Mouse (Mus musculus) kidney, adult 2 months (tissue): ENCODE results near the gene Tfb2m. TPM values are rescaled to one million over a fixed set of nuclear protein-coding genes. Genes with fewer than 3 reads are reported as not detected.

ENCODE experiments used
- DNase-seq: peaks from one replicate; pipeline ENCODE4 v3.0.0; 2021
- H3K27ac ChIP-seq: fragments of 200-500 bp; 2 replicates; pipeline ENCODE4 v1.5.1; 2012; ENCODE audit warnings: low read depth, low read length, control low read depth, inconsistent platforms; ENCODE audit not compliant: insufficient read depth
- H3K27me3 ChIP-seq: fragments of 200-500 bp; replicated peaks from 2 replicates; pipeline ENCODE4 v1.6.1; 2012; ENCODE audit warnings: mild to moderate bottlenecking, moderate library complexity, low read length, inconsistent platforms; ENCODE audit not compliant: control insufficient read depth, insufficient read depth
- H3K36me3 ChIP-seq: fragments of 200-500 bp; 2 replicates; pipeline ENCODE4 v1.6.1; 2012; ENCODE audit warnings: mild to moderate bottlenecking, moderate library complexity, low read length, inconsistent platforms; ENCODE audit not compliant: control insufficient read depth, insufficient read depth
- H3K4me1 ChIP-seq: fragments of 200-500 bp; 2 replicates; pipeline ENCODE4 v1.6.1; 2011; ENCODE audit warnings: low read length; ENCODE audit not compliant: control insufficient read depth, insufficient read depth
- H3K4me3 ChIP-seq: fragments of 200-500 bp; 2 replicates; pipeline ENCODE4 v1.5.1; 2011; ENCODE audit warnings: mild to moderate bottlenecking, low read depth, low read length, control low read depth; ENCODE audit not compliant: insufficient read depth
- CTCF ChIP-seq: fragments of 200-500 bp; conservative IDR thresholded peaks from 2 replicates; pipeline ENCODE4 v1.5.1; 2011; ENCODE audit warnings: low read depth, mild to moderate bottlenecking, control low read depth, low read length, moderate library complexity, mixed read lengths; ENCODE audit not compliant: insufficient read depth, insufficient read length
- POLR2A ChIP-seq: fragments of 200-500 bp; IDR thresholded peaks from one replicate; pipeline ENCODE4 v1.6.1; 2011; ENCODE audit warnings: low read depth, low read length, control low read depth
- whole genome bisulfite sequencing: fragments of 180-500 bp; shearing (Covaris S2); methylation state at CpG from one replicate; pipeline ENCODE4 v1.1.7; 2018; 5-methylcytosine and 5-hydroxymethylcytosine counted together
- polyA plus RNA-seq: library from polyadenylated mRNA; depleted of rRNA; stranded (reverse); fragments of >200 nt; gene quantifications from 2 replicates; pipeline ENCODE4 v1.2.3, GENCODE M21; 2012

The Tfb2m gene
- polyA plus RNA-seq, 1 experiment: 18.8 TPM

- Histone ChIP-seq H3K27me3 (no peaks in the 10 kb centered on the region), H3K27ac (no peak overlapping the region), H3K36me3 (no peaks in the 10 kb centered on the region), H3K4me1 (no peaks in the 10 kb centered on the region; the same call in 1 of the 2 replicates), H3K4me3 (no peak overlapping the region)
- TF ChIP-seq CTCF (0 out of 2 replicates have a peak, but pooled peaks have one; percentile 24), POLR2A (no peak)
- DNase-seq: peak; percentile 12
- WGBS: 7% methylated on average over 3 of the region's 3 CpGs
These were observed 43.5 kb downstream of the Tfb2m start for GRCm38 (mm10) chr1:179502565-179502964.

DNA sequence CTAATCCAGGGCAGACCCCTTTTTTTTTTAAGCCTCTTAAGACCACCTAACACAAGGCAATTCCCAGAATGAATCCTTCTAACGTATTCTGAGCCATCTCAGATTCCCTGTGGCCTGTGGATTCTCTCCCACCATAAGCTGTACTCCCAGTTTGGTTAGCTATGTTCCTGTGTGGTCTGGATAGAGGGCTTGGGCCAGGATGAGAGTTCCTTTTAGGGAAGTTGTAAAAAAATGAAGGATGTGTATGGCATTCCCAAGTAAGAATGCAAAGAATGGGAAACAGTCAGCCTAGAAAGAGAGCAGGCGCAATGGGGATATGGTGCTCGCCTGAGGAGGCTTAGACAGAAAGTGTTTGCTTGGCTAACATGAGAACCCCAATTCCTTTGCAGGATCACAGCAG, 46.8 kb downstream of the Tfb2m start:
- Histone ChIP-seq H3K27me3 (no peaks in the 10 kb centered on the region), H3K4me1 (no peaks in the 10 kb centered on the region; the same call in 1 of the 2 replicates), H3K36me3 (no peaks in the 10 kb centered on the region), H3K27ac (no peak overlapping the region), H3K4me3 (no peak overlapping the region)
- TF ChIP-seq CTCF: no peak
- 90% methylated on average over 3 of the region's 3 CpGs for WGBS
- DNase-seq: no peak

DNA sequence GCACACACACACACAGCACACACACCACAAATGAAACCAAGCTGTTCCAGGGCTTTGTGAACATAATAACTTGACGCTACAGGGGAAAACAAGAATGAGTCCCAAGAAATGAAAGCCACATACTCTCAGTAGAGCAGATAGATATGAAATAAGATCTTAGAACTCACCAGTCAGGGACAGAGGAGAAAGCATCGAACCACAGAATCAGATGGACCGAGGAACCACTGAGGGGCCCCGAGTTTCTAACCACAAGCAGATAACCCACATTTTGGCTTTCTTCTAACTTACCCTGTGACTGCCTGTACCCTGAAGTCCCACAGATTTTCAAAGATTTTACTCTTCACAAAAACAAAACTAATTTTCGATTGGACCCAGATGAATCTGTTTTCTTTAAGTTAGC, 53.2 kb downstream of the Tfb2m start:
- Histone ChIP-seq H3K27me3 (no peaks in the 10 kb centered on the region), H3K4me3 (no peak overlapping the region), H3K4me1 (no peaks in the 10 kb centered on the region), H3K36me3 (no peaks in the 10 kb centered on the region), H3K27ac (no peak overlapping the region)
- no peak for TF ChIP-seq CTCF
- TF ChIP-seq POLR2A: no peak
- WGBS: 85% methylated on average over 5 of the region's 5 CpGs
- DNase-seq: no peak

GRCm38 (mm10) chr1:179488520-179488919, 57.5 kb downstream of the Tfb2m start:
- H3K4me3 ChIP-seq: no peak overlapping the region
- no peaks in the 10 kb centered on the region for H3K27me3 ChIP-seq
- H3K36me3 ChIP-seq: no peaks in the 10 kb centered on the region
- WGBS: 72% methylated on average over 5 of the region's 5 CpGs
- TF ChIP-seq POLR2A (no peak), CTCF (no peak)
- H3K27ac ChIP-seq: no peak overlapping the region
- H3K4me1 ChIP-seq: no peaks in the 10 kb centered on the region
- DNase-seq: no peak

DNA sequence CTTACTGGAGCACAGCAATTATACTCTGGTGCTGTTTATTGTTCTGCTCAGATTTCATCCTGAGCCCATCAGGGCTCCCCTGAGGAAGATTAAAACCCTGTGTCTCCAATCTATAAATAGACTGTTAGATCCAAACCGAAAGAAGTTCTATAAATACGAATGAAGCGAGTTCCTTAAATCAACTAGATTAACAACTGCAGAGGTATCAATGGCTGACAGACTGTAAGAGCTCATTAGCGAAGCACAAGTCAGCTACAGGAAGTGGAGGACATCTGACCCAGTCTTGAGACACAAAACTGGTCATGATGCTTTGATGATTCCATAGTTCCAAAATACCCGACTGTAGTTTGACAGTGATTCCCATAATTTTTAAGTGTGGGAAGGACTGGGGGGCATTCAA, 58.1 kb downstream of the Tfb2m start:
- 44% methylated on average over 5 of the region's 5 CpGs for WGBS

GRCm38 (mm10) chr1:179487238-179487637, 58.8 kb downstream of the Tfb2m start:
- WGBS: 83% methylated on average over 2 of the region's 2 CpGs
- Histone ChIP-seq H3K4me1 (no peaks in the 10 kb centered on the region), H3K4me3 (no peak overlapping the region), H3K36me3 (no peaks in the 10 kb centered on the region), H3K27ac (no peak overlapping the region), H3K27me3 (no peaks in the 10 kb centered on the region)
- TF ChIP-seq CTCF: no peak
- TF ChIP-seq POLR2A: no peak
- DNase-seq: no peak

More for the DNA sequence above, 58.1 kb downstream of the Tfb2m start:
- no peaks in the 10 kb centered on the region for H3K36me3 ChIP-seq
- no peak overlapping the region for H3K4me3 ChIP-seq
- no peak for DNase-seq
- TF ChIP-seq POLR2A (no peak), CTCF (no peak)
- no peak overlapping the region; the same call in 1 of the 2 replicates for H3K27ac ChIP-seq
- no peaks in the 10 kb centered on the region for H3K27me3 ChIP-seq
- H3K4me1 ChIP-seq: no peaks in the 10 kb centered on the region

GRCm38 (mm10) chr1:179485784-179486540, 60.1 kb downstream of the Tfb2m start:
- no peak overlapping the region for H3K4me3 ChIP-seq
- TF ChIP-seq CTCF: no peak
- TF ChIP-seq POLR2A: no peak
- no peak overlapping the region for H3K27ac ChIP-seq
- H3K36me3 ChIP-seq: no peaks in the 10 kb centered on the region
- DNase-seq: no peak
- no peaks in the 10 kb centered on the region for H3K4me1 ChIP-seq
- no peaks in the 10 kb centered on the region for H3K27me3 ChIP-seq
- WGBS: 32% methylated on average over 3 of the region's 3 CpGs
